Mouse (Mus musculus): ENCODE data around the gene Plbd2.

The Plbd2 gene

DNA sequence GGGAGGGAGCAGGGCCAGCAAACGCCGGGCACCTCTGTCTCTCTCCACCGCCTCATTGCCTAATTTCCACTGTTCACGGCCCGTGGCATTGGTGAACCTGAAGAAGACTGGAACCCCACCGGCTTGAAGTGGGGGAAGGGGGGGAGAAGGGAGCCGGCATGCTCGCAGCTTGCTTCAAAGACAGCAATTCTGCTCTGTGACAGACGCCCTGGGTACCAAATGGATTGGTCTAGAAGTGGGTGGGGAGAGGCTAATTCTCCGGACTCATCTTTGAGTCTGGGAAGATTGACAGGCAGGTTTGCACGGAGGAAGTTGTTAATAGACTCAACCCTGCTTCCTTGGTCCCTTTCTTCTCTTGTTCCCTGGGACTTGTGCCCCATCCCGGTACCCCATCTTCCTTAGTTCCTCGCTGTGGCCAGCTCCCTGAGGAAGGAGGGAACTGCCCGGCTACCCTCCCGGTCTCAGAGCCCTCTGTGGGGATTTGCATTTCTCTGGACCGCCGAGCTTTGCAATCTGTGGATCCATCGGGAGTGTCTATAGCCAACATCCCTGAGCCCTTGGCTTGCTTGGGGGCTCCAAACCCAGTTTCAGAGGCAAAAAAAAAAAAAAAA, 66.4 kb downstream of the Plbd2 start:
- DNase-seq (ENCODE audit: low spot score) = no peak

- no peak for DNase-seq (ENCODE audit: low spot score)
These were observed 67.5 kb downstream of the Plbd2 start for GRCm38 (mm10) chr5:120435731-120436501.

DNA sequence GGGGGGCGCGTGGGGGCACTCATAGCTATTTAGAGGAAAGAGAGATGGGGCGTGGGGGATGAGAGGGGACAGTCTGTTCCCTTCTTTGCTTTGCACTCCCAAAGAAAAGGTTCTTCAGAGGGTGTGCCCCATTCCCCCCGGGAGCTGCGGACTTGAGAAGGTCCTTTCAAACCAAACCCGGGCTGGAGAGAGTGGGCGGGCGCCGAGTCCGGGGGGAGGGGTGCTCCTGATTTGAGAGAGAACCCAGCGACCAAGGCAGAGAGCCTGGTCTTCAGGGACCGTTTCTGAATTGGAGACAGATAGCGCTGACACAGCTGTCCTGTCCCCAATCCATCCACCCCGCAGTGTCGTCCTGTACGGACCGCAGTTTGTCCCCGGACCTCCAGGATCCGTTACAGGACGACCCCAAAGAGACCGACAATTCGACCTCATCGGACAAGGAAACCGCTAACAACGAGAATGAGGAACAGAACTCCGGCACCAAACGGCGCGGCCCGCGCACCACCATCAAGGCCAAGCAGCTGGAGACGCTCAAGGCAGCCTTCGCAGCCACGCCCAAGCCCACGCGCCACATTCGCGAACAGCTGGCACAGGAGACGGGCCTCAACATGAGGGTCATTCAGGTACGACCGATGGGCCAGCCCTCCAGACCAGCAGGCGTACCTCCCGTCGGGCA, 68.3 kb downstream of the Plbd2 start:
- DNase-seq (ENCODE audit: low spot score) = no peak

- DNase-seq (ENCODE audit: low spot score) = no peak
These were observed 69.1 kb downstream of the Plbd2 start for GRCm38 (mm10) chr5:120434231-120434735.

Data from testis, postnatal 14 days (tissue).